Mouse (Mus musculus): ENCODE measurements at regions not wholly inside any gene's neighbourhood (a gene's known extent, or its start where the extent isn't known, plus 50 kb on each side); places are given as distances from the start of the nearest gene placed in this dataset.
A peak's percentile ranks its signal among the peaks of the same experiment; 100 is the strongest.

GRCm38 (mm10) chr7:136664424-136665082 is 229.9 kb upstream of the Mgmt start:
- DNase-seq (ENCODE audit: low read depth, low spot score), result no peak

GRCm38 (mm10) chr7:136665901-136666300 is 228.5 kb upstream of the Mgmt start:
- DNase-seq (ENCODE audit: low read depth, low spot score), result no peak

DNA sequence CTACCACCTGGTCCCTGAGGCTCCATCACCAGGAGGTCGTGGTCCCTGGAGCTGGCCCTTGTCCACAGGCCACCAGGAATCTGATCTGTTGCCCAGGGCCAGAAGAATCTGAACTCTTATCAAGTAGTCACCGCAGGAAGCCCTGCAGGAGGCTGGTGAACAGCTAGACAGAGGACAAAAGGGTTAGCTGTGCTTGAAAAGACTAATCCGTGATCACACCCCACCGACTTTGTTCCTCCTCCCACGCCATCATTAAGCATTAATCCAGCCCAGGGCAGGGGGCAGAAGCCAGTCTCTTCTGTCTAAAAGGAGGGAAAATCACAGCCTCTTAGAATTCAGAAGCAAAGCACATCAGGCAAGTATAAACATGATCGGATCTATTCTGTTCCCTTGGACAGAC is 227.7 kb upstream of the Mgmt start:
- no peak for DNase-seq (ENCODE audit: low read depth, low spot score)

DNA sequence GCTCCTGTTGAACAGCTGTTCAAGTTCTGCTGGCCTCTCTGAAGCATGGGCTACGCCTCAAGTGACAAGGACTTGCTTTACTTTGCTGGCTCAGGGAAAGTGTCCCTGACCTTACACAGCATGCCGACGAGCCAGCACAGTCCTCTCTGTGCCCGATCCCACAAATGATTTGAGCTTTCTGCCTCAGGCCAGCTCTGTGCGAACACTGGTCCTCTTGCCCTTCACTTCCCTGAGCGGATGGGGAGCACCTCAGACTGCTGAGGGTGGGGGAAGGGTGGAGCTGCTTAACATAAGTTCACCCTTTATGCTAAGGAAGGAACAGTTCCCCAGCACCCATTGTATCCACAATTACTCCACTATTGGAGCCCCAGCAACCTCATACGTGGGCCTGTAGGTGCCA is 223.7 kb upstream of the Mgmt start:
- no peak for DNase-seq (ENCODE audit: low read depth, low spot score)

DNA sequence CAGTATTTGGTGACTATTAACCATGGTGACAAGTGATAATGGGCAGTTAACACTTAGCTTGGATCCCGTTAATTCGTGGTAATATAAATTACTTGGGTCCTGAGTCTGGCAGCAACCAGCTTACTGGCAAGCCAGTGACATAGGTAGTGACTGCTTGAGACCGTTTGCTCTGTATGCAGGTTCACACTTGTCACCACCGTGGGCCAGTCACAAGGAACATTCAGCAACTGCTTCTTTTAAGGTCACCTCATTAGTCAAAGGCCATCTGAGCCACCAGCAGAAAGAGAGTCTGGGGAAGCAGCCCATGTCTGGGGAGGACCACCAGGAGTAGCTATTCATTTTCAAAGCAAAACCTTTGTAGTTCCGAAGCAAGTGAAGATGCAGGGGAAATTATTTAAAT is 220.3 kb upstream of the Mgmt start:
- no peak for DNase-seq (ENCODE audit: low read depth, low spot score)

- no peak for DNase-seq (ENCODE audit: low read depth, low spot score)
These were observed 219.4 kb upstream of the Mgmt start for GRCm38 (mm10) chr7:136675041-136675440.

- DNase-seq (ENCODE audit: low read depth, low spot score), result no peak
These were observed 218.3 kb upstream of the Mgmt start for GRCm38 (mm10) chr7:136676104-136676503.

GRCm38 (mm10) chr7:136676987-136677545 is 217.3 kb upstream of the Mgmt start:
- no peak for DNase-seq (ENCODE audit: low read depth, low spot score)

DNA sequence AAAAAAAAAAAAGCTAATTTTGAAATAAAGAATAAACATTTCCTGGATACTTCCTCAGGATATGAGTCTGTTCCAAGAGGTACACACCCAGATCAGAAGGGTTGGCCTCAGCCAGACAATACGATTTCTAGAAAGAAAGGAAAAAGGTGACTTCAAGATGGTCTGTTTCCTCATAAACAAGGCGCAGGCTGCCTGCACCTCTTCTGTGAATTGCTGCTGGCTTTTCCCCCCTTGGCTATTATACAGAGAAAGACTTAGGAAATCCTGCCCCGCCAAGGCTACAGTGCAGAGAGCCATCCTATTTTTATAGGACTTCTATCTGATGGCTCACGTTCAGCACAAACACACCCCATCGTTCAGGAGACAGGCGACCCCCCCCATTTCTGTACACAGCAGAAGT is 204.8 kb upstream of the Mgmt start:
- no peak for DNase-seq (ENCODE audit: low read depth, low spot score)

- no peak for DNase-seq (ENCODE audit: low read depth, low spot score)
These were observed 188.2 kb upstream of the Mgmt start for GRCm38 (mm10) chr7:136706246-136706645.

DNA sequence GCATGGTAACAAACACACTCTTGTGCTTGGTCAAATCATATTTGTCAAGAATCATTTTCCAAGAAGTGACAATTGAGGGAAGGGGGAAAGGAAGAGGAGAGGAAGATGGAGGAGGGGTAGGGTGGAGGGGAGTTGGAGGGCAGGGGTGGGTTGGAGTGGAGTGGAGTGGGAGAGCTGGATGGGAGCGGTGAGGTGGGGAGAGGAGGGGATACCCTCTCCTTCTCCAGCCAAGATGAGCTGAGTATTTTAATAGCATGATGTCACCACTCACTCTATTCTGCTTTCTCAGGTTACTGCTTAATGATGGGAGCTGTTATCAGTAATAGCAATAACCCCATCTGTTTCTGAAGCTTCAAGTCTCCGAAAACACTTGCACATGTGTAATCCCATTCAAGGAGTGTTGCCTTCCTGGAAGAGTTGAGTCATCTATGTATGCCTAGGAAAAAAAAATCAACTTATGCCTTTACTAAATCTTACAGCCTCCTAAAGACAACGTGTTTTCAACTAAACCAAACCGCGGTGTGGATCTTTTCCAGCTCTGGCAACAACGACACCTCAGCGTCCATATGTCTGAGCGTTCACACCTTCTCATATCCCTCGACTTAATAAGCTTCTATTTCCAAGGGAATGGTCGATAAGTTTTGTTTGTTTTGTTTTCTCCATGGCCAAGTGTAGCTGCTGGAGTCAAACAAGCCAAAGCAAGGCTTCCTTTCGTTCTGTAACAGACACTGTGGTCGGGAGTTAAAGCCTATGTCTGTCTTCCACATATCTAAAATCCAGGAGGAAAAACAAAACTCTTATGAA is 187.0 kb upstream of the Mgmt start:
- no peak for DNase-seq (ENCODE audit: low read depth, low spot score)

DNA sequence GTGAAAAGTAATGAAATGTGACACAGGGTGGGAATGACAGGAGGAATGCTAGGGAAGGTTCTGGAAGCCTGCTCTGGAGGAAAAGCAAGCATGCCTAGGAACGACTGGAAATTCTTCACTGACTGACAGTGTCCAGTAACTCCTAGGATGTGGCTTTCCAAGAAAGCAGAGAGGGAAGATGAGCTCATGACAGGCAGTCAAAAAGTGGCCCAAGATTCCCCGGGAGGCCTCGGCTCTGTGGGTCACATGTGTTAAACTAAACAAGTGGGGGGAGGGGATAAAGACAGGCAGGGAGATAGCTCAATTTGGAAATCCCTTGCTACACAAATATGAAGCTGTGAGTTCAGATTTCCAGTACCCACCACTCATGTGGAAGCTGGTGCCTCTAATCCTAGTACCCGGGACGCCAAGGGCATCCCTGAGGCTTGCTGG is 186.4 kb upstream of the Mgmt start:
- no peak for DNase-seq (ENCODE audit: low read depth, low spot score)

DNA sequence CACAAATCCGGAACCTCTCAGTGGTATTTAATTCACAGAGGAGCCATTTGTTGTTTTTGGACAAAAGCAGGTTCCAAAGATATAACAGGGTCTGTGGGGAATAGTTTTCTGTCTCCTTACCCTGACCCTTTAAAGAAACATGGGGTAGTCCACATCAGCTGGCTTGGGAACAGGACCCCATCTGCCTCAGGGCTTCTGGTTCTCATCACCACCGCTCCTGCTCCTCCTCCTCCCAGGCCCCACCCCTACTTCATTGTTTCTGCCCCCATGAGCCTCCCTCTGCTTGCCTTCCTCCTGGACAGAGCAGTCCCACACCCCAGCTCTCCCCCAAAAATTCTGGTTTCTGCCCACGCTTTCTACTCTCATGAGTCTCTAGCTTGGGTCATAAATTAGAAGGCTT is 183.8 kb upstream of the Mgmt start:
- DNase-seq (ENCODE audit: low read depth, low spot score), result no peak

- DNase-seq (ENCODE audit: low read depth, low spot score), result peak; percentile 41
These were observed 181.3 kb upstream of the Mgmt start for GRCm38 (mm10) chr7:136712962-136713640.

DNA sequence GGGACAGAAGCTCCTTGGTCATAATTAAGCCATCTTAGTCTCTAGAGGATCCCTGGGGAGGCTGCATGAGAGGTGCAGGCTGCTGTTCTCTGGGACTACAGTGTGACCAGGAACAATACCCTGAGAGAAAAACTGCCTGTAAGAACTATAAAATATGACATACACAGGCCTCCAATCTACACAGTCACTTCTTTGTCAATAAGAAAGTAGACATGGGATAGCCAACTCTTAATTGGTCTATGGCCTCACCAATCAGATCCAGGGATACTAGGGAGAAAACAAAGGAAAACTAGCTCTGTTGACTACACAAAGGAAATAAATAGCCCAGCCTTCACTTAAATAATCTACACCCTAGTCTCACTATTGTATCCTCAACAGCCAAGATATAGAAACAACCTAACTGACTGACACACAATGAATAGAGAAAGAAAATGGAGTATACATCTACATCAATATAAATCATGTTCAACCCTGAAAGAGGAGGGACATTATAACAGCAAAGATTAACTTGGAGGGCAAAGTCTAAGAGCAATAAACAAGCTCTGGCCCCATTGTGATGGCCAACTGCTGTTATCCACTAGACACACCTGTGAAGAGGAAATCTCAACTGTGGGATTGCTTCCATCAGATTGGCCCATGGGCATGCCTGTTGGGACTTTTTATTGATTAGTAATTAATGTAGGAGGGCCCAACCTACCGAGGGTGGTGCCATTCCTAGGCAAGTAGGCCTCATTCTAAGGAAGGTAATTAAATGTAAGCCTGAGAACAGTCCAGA is 166.6 kb upstream of the Mgmt start:
- DNase-seq (ENCODE audit: low read depth, low spot score), result no peak

DNA sequence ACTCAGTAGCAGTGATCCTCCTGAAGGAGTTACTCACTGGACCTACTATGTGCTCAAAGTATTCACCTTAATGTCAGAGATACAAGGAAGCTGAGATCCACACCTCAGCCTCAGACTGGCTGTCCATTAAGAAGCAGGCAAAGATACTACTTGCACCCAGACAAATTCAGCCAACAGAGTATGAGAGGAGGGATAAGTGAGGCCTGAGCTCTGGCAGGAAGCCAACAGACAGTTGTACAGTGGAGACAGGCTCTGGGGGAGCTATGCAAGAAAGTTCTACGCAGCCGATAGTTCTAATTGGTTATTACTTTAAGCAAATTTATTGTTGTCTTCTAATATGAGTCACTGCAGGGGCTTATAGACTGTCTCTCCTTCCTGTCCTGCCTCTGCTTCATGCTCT is 152.2 kb upstream of the Mgmt start:
- DNase-seq (ENCODE audit: low read depth, low spot score), result no peak

DNA sequence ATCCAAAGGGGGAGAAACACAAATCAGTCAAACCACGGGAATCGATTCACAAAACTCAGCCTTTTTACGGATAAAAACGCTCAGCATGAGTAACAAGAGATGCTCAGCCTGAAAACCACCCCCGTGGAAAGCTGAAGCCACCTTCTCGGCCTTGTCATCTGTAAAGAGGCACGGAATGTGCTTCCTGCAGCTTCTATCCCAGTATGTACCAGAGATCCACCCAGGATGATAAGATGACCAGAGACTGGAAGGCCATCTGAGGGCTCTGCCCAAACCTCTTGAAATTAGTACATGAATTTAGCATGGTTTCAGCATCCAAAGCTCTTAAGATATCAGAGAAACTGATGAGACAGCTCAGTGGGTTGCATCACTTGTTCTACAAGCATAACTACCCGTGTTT is 149.0 kb upstream of the Mgmt start:
- no peak for DNase-seq (ENCODE audit: low read depth, low spot score)

DNA sequence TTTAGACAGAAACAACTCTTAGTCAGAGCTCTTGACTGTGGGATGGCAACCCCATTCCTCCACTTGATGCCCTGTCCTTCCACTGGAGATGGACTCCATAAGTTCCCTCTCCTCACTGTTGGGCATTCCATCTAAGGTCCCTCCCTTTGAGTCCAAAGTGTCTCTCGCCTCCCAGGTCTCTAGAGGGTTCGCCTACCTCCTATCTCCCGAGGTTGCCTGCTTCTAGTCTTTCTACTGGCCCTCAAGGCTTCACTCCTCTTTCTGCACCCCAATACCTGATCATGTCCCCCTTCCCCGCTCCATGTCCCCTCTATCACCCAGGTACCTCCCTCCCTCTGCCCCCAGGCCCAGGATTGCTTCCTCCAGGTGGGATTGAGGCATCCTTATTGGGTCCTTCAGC is 142.9 kb upstream of the Mgmt start:
- no peak for DNase-seq (ENCODE audit: low read depth, low spot score)

DNA sequence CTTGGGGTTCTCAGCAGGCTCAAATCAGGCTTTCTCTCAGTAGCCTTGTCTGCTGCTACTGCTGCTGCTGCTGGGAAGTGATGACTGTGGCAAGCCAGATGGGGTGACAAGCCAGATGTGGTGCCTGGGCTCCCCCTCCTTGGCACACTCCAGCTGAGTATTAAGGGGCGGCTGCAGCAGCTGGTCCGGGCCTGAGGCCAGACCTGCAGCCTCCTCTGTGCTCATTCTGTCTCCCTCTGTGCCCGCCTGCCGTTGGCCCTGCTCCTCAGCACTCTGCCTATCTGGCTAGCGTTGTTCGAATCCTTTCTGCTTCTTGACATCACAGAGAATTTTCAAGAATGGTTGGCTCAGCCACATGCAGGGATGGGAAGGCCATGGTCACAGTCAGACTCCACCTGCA is 139.6 kb upstream of the Mgmt start:
- no peak for DNase-seq (ENCODE audit: low read depth, low spot score)

GRCm38 (mm10) chr7:136765026-136765425 is 129.4 kb upstream of the Mgmt start:
- DNase-seq (ENCODE audit: low read depth, low spot score), result no peak

- no peak for DNase-seq (ENCODE audit: low read depth, low spot score)
These were observed 127.2 kb upstream of the Mgmt start for GRCm38 (mm10) chr7:136767231-136767630.

DNA sequence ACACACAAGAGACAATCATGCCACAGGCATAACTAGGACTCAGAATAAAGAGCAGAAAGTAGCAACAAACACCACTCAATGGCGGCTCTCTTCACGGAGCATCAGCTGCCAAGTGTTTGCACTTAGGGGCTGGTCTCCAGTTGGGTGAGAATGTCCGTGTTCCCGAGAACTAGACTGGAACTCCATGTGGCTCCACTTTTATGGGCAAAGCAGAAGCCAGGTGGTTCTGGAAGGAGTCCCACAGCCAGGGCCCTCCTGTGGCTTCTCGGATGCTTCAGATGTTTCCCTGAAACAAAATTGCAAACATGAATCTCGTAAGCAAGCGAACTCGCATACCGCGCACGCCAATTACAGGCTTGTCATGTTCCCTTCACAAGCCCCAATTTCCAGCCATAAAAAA is 113.7 kb upstream of the Mgmt start:
- no peak for DNase-seq (ENCODE audit: low read depth, low spot score)

Data from forelimb bud, embryonic 11.5 days (tissue).